Mouse (Mus musculus): ENCODE measurements around the gene Vmac. TPM values are rescaled to one million over a fixed set of nuclear protein-coding genes. Genes with fewer than 3 reads are reported as not detected.

Vmac gene
- polyA plus RNA-seq, 1 experiment from 2014 or later: 15.5 TPM

- ATAC-seq (replicated peaks; ENCODE audit: insufficient number of reproducible peaks, low FRiP score, low TSS enrichment, low read depth): peak; percentile 11; the same call in 1 of the 2 replicates
Measured at GRCm38 (mm10) chr17:56761991-56762410, 44.2 kb upstream of the Vmac start.

GRCm38 (mm10) chr17:56761077-56761476, 43.3 kb upstream of the Vmac start:
- H3K9ac ChIP-seq (replicated peaks; ENCODE audit: low read length): no peak overlapping the region
- 63% methylated on average over 3 of the region's 3 CpGs for WGBS
- no peak overlapping the region for H3K4me3 ChIP-seq (ENCODE audit: low read depth, low read length)
- H3K27me3 ChIP-seq (ENCODE audit: control insufficient read depth, insufficient read depth, low read length): peaks cover 14% of the 10 kb centered on the region
- DNase-seq (ENCODE audit: low spot score) (no peak), ATAC-seq (replicated peaks; ENCODE audit: insufficient number of reproducible peaks, low FRiP score, low TSS enrichment, low read depth) (no peak)
- peaks cover 8% of the 10 kb centered on the region for H3K4me1 ChIP-seq (ENCODE audit: control insufficient read depth, insufficient read depth, low read length)
- no peaks in the 10 kb centered on the region for H3K9me3 ChIP-seq (replicated peaks; ENCODE audit: control insufficient read depth, low read length)
- H3K4me2 ChIP-seq (ENCODE audit: low read depth, low read length): no peak overlapping the region
- no peak overlapping the region for H3K27ac ChIP-seq (replicated peaks; ENCODE audit: low read depth, low read length)
- H3K36me3 ChIP-seq (replicated peaks; ENCODE audit: control insufficient read depth, insufficient read depth, low read depth, low read length): no peaks in the 10 kb centered on the region

More at GRCm38 (mm10) chr17:56761991-56762410, 44.2 kb upstream of the Vmac start:
- peaks cover 6% of the 10 kb centered on the region for H3K4me1 ChIP-seq (ENCODE audit: control insufficient read depth, insufficient read depth, low read length)
- peak overlapping the region; percentile 79 for H3K4me2 ChIP-seq (ENCODE audit: low read depth, low read length)
- H3K27ac ChIP-seq (replicated peaks; ENCODE audit: low read depth, low read length): peak overlapping the region; percentile 59; the same call in 1 of the 2 replicates
- WGBS: under 1% methylated on average over 27 of the region's 28 CpGs
- DNase-seq (ENCODE audit: low spot score): peak; percentile 94
- peak overlapping the region; percentile 37 for H3K4me3 ChIP-seq (ENCODE audit: low read depth, low read length)
- H3K27me3 ChIP-seq (ENCODE audit: control insufficient read depth, insufficient read depth, low read length): peaks cover 6% of the 10 kb centered on the region
- H3K9me3 ChIP-seq (replicated peaks; ENCODE audit: control insufficient read depth, low read length): no peaks in the 10 kb centered on the region
- H3K9ac ChIP-seq (replicated peaks; ENCODE audit: low read length): peak overlapping the region; percentile 60
- no peaks in the 10 kb centered on the region for H3K36me3 ChIP-seq (replicated peaks; ENCODE audit: control insufficient read depth, insufficient read depth, low read depth, low read length)

- H3K27ac ChIP-seq (replicated peaks; ENCODE audit: low read depth, low read length): no peak overlapping the region
- no peak for DNase-seq (ENCODE audit: low spot score)
- ATAC-seq (replicated peaks; ENCODE audit: insufficient number of reproducible peaks, low FRiP score, low TSS enrichment, low read depth): no peak
- H3K9me3 ChIP-seq (replicated peaks; ENCODE audit: control insufficient read depth, low read length): no peaks in the 10 kb centered on the region
- WGBS: 53% methylated on average over 7 of the region's 7 CpGs
- H3K9ac ChIP-seq (replicated peaks; ENCODE audit: low read length): no peak overlapping the region
- H3K4me3 ChIP-seq (ENCODE audit: low read depth, low read length): no peak overlapping the region
- H3K4me2 ChIP-seq (ENCODE audit: low read depth, low read length): no peak overlapping the region
- peaks cover 33% of the 10 kb centered on the region for H3K27me3 ChIP-seq (ENCODE audit: control insufficient read depth, insufficient read depth, low read length)
- peaks cover 8% of the 10 kb centered on the region for H3K4me1 ChIP-seq (ENCODE audit: control insufficient read depth, insufficient read depth, low read length)
- no peaks in the 10 kb centered on the region for H3K36me3 ChIP-seq (replicated peaks; ENCODE audit: control insufficient read depth, insufficient read depth, low read depth, low read length)
Measured at GRCm38 (mm10) chr17:56759261-56759660, 41.4 kb upstream of the Vmac start.

- ATAC-seq (replicated peaks; ENCODE audit: insufficient number of reproducible peaks, low FRiP score, low TSS enrichment, low read depth) (no peak), DNase-seq (ENCODE audit: low spot score) (peak; percentile 62)
- no peak overlapping the region for H3K9ac ChIP-seq (replicated peaks; ENCODE audit: low read length)
- H3K4me3 ChIP-seq (ENCODE audit: low read depth, low read length): no peak overlapping the region
- H3K36me3 ChIP-seq (replicated peaks; ENCODE audit: control insufficient read depth, insufficient read depth, low read depth, low read length): no peaks in the 10 kb centered on the region
- H3K4me1 ChIP-seq (ENCODE audit: control insufficient read depth, insufficient read depth, low read length): peaks cover 8% of the 10 kb centered on the region
- no peak overlapping the region; the same call in 1 of the 2 replicates for H3K4me2 ChIP-seq (ENCODE audit: low read depth, low read length)
- no peak overlapping the region for H3K27ac ChIP-seq (replicated peaks; ENCODE audit: low read depth, low read length)
- H3K27me3 ChIP-seq (ENCODE audit: control insufficient read depth, insufficient read depth, low read length): peaks cover 44% of the 10 kb centered on the region
- no peaks in the 10 kb centered on the region for H3K9me3 ChIP-seq (replicated peaks; ENCODE audit: control insufficient read depth, low read length)
- 7% methylated on average over 12 of the region's 12 CpGs for WGBS
Measured at GRCm38 (mm10) chr17:56758132-56758531, 40.3 kb upstream of the Vmac start.

GRCm38 (mm10) chr17:56757416-56758123, 39.7 kb upstream of the Vmac start, which contains the start of gene Nrtn:
Nrtn (minus strand) TSS chr17:56757530.
- Histone ChIP-seq H3K4me3 (ENCODE audit: low read depth, low read length) (peak within 1 kb of the TSS; percentile 47), H3K4me1 (ENCODE audit: control insufficient read depth, insufficient read depth, low read length) (peaks cover 6% of the 10 kb centered on the region), H3K4me2 (ENCODE audit: low read depth, low read length) (peak within 1 kb of the TSS; percentile 97), H3K27ac (replicated peaks; ENCODE audit: low read depth, low read length) (no peak within 1 kb of the TSS), H3K36me3 (replicated peaks; ENCODE audit: control insufficient read depth, insufficient read depth, low read depth, low read length) (no peaks in the 10 kb centered on the region), H3K9ac (replicated peaks; ENCODE audit: low read length) (peak within 1 kb of the TSS; percentile 54), H3K27me3 (ENCODE audit: control insufficient read depth, insufficient read depth, low read length) (peaks cover 48% of the 10 kb centered on the region), H3K9me3 (replicated peaks; ENCODE audit: control insufficient read depth, low read length) (no peaks in the 10 kb centered on the region)
- WGBS: under 1% methylated on average over 47 of the region's 48 CpGs
- ATAC-seq (replicated peaks; ENCODE audit: insufficient number of reproducible peaks, low FRiP score, low TSS enrichment, low read depth): peak; percentile 34
- DNase-seq (ENCODE audit: low spot score): peak; percentile 92

- DNase-seq (ENCODE audit: low spot score) (peak; percentile 29), ATAC-seq (replicated peaks; ENCODE audit: insufficient number of reproducible peaks, low FRiP score, low TSS enrichment, low read depth) (peak; percentile 5; the same call in 1 of the 2 replicates)
- peak overlapping the region; percentile 97 for H3K4me2 ChIP-seq (ENCODE audit: low read depth, low read length)
- H3K36me3 ChIP-seq (replicated peaks; ENCODE audit: control insufficient read depth, insufficient read depth, low read depth, low read length): no peaks in the 10 kb centered on the region
- peaks cover 6% of the 10 kb centered on the region for H3K4me1 ChIP-seq (ENCODE audit: control insufficient read depth, insufficient read depth, low read length)
- WGBS: 2% methylated on average over 50 of the region's 51 CpGs
- H3K4me3 ChIP-seq (ENCODE audit: low read depth, low read length): peak overlapping the region; percentile 47
- peaks cover 56% of the 10 kb centered on the region for H3K27me3 ChIP-seq (ENCODE audit: control insufficient read depth, insufficient read depth, low read length)
- peak overlapping the region; percentile 54 for H3K9ac ChIP-seq (replicated peaks; ENCODE audit: low read length)
- H3K27ac ChIP-seq (replicated peaks; ENCODE audit: low read depth, low read length): no peak overlapping the region
- no peaks in the 10 kb centered on the region for H3K9me3 ChIP-seq (replicated peaks; ENCODE audit: control insufficient read depth, low read length)
Measured at GRCm38 (mm10) chr17:56756703-56757399, 39.0 kb upstream of the Vmac start.

- 11% methylated on average over 36 of the region's 36 CpGs for WGBS
- DNase-seq (ENCODE audit: low spot score) (no peak), ATAC-seq (replicated peaks; ENCODE audit: insufficient number of reproducible peaks, low FRiP score, low TSS enrichment, low read depth) (no peak)
- H3K9me3 ChIP-seq (replicated peaks; ENCODE audit: control insufficient read depth, low read length): no peaks in the 10 kb centered on the region
- peaks cover 65% of the 10 kb centered on the region for H3K27me3 ChIP-seq (ENCODE audit: control insufficient read depth, insufficient read depth, low read length)
- H3K4me2 ChIP-seq (ENCODE audit: low read depth, low read length): no peak overlapping the region
- H3K36me3 ChIP-seq (replicated peaks; ENCODE audit: control insufficient read depth, insufficient read depth, low read depth, low read length): no peaks in the 10 kb centered on the region
- no peak overlapping the region for H3K27ac ChIP-seq (replicated peaks; ENCODE audit: low read depth, low read length)
- H3K4me3 ChIP-seq (ENCODE audit: low read depth, low read length): no peak overlapping the region
- peaks cover 6% of the 10 kb centered on the region for H3K4me1 ChIP-seq (ENCODE audit: control insufficient read depth, insufficient read depth, low read length)
- H3K9ac ChIP-seq (replicated peaks; ENCODE audit: low read length): no peak overlapping the region
Measured at GRCm38 (mm10) chr17:56754271-56755185, 36.7 kb upstream of the Vmac start.

All from embryonic facial prominence, embryonic 11.5 days (tissue).